Mouse (Mus musculus) testis, adult 2 months (tissue): ENCODE measurements at regions not wholly inside any gene's neighbourhood (a gene's known extent, or its start where the extent isn't known, plus 50 kb on each side); places are given as distances from the start of the nearest gene placed in this dataset.

Source experiments
- CTCF ChIP-seq: fragments of 200-500 bp; IDR thresholded peaks from 2 replicates; pipeline ENCODE4 v1.5.1; 2012; ENCODE audit warnings: low read depth, mild to moderate bottlenecking, inconsistent platforms, low read length, moderate library complexity; ENCODE audit not compliant: control insufficient read depth, insufficient read depth, insufficient replicate concordance
- POLR2A ChIP-seq: fragments of 200-500 bp; IDR thresholded peaks from 2 replicates; pipeline ENCODE4 v1.6.1; 2012; ENCODE audit warnings: low read depth, mild to moderate bottlenecking, inconsistent platforms, low read length, moderate library complexity; ENCODE audit not compliant: control insufficient read depth

- TF ChIP-seq CTCF (peak; percentile 83; the same call in 1 of the 2 replicates), POLR2A (no peak)
Observed at GRCm38 (mm10) chr4:99516883-99517282, 139.2 kb upstream of the Foxd3 start.
